Mouse (Mus musculus) G1E-ER4 (cell line): Measurements from ENCODE around the gene Olfr538. TPM values are rescaled to one million over a fixed set of nuclear protein-coding genes. Genes with fewer than 3 reads are reported as not detected.
"Not testable (repeated sequence)": the region's sequence is repeated elsewhere in the genome, so short reads cannot be mapped to it uniquely, and the experiment has no call there.

Experiments used
- GATA1 ChIP-seq: IDR thresholded peaks from one replicate; pipeline ENCODE4 v1.8.0; 2012; ENCODE audit warnings: low read length, inconsistent platforms
- polyA plus RNA-seq: library from polyadenylated mRNA; stranded (reverse); fragments of >175 nt; gene quantifications from 2 replicates; pipeline ENCODE4 v1.2.3, GENCODE M21; 2012

The Olfr538 gene
- not detected in 2 replicates for polyA plus RNA-seq

DNA sequence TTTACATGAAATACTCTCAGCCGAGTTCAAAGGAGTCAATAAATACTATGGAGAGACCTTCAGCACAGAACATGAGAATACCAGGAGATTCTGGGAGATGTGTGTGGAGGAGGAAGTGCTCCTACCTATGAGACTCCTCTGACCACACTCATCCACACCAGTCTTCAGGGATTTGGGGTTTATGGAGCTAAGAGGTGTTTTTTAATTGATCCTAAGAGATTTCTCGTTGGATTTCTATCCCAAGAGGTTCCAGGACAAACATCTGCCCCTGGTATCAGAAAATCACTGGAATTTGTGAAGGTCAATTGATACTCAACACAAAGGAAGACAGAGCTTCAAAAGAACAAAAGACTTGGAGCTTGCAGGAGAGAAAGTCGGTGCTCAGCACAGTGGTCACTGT, at the start of gene Olfr538:
TSS of gene Olfr538 (plus strand) at position 301 of the 400 bp plus-strand sequence.
- TF ChIP-seq GATA1: no peak

- TF ChIP-seq GATA1: no peak
These were observed 27.9 kb upstream of the Olfr538 start for GRCm38 (mm10) chr7:140539746-140540145.

GRCm38 (mm10) chr7:140600969-140601368, 33.3 kb downstream of the Olfr538 start, which contains the start of gene Olfr46:
Olfr46 (plus strand) TSS chr7:140601269.
- TF ChIP-seq GATA1: not testable (repeated sequence)

Other genes with a start within 250 kb of the Olfr538 start
- not detected in 2 replicates for gene Olfr525, start 247.0 kb upstream of the Olfr538 start, polyA plus RNA-seq
- gene Olfr527, start 233.9 kb upstream of the Olfr538 start, polyA plus RNA-seq: not detected in 2 replicates
- gene Olfr60, start 206.2 kb upstream of the Olfr538 start, polyA plus RNA-seq: not detected in 2 replicates
- gene Olfr530, start 191.6 kb upstream of the Olfr538 start, polyA plus RNA-seq: not detected in 2 replicates
- gene Olfr531, start 165.0 kb upstream of the Olfr538 start, polyA plus RNA-seq: not detected in 2 replicates
- not detected in 2 replicates for gene Olfr532, start 146.2 kb upstream of the Olfr538 start, polyA plus RNA-seq
- not detected in 2 replicates for gene Olfr533, start 104.5 kb upstream of the Olfr538 start, polyA plus RNA-seq
- not detected in 2 replicates for gene Olfr535, start 83.7 kb upstream of the Olfr538 start, polyA plus RNA-seq
- gene Olfr536, start 60.5 kb upstream of the Olfr538 start, polyA plus RNA-seq: not detected in 2 replicates
- gene Olfr46, start 33.4 kb downstream of the Olfr538 start, polyA plus RNA-seq: not detected in 2 replicates
- not detected in 2 replicates for gene Olfr61, start 61.1 kb downstream of the Olfr538 start, polyA plus RNA-seq
- gene Olfr53, start 78.6 kb downstream of the Olfr538 start, polyA plus RNA-seq: not detected in 2 replicates
- gene Olfr539, start 92.0 kb downstream of the Olfr538 start, polyA plus RNA-seq: not detected in 2 replicates
- gene Olfr45, start 114.1 kb downstream of the Olfr538 start, polyA plus RNA-seq: not detected in 2 replicates
- not detected in 2 replicates for gene Olfr541, start 129.4 kb downstream of the Olfr538 start, polyA plus RNA-seq
- gene Cyp2e1, start 195.9 kb downstream of the Olfr538 start, polyA plus RNA-seq: not detected in 2 replicates
- not detected in 2 replicates for gene Syce1, start 220.0 kb downstream of the Olfr538 start, polyA plus RNA-seq